Mouse (Mus musculus): ENCODE measurements at regions not wholly inside any gene's neighbourhood (a gene's known extent, or its start where the extent isn't known, plus 50 kb on each side); places are given as distances from the start of the nearest gene placed in this dataset.

DNA sequence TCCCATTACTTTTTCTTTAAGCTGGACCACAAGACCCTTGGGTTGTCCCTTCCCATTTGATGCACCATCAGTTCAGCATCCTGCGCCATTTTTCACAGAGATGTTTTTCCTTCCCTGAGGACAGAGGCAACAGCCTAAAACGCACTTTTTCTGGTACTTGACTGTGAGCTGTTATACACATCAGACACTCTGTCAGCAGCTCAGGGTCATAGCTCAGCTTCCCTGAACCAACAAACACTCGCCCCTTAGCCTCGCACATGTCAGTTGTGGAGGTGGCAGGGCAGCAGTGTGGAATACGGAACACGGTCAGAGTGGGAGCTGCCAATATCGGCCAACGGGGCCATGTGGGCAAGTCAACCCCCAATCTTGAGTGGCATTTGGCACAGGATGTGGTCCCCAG lies 59.1 kb upstream of the Slc35c1 start:
- H3K79me2 ChIP-seq (replicated peaks; ENCODE audit: control insufficient read depth, extremely low read depth, insufficient read depth, poor library complexity, severe bottlenecking) = no peaks in the 10 kb centered on the region
- no peak overlapping the region for H3K9ac ChIP-seq (ENCODE audit: insufficient read depth, low read depth)
- DNase-seq (ENCODE audit: extremely low read depth) = no peak
- H3K36me3 ChIP-seq (replicated peaks in 1 of 2; ENCODE audit: control insufficient read depth in 1 of 2, insufficient read depth in 1 of 2, low read length in 1 of 2) = no peaks in the 10 kb centered on the region
- no peak for TF ChIP-seq ZKSCAN1 (IDR thresholded peaks at IDR 0.05; ENCODE audit: borderline replicate concordance, low read depth, low read length)
- no peak for TF ChIP-seq TBP (conservative IDR thresholded peaks at IDR 0.05; ENCODE audit: low read depth, low read length)
- no peak for TF ChIP-seq CHD2 (IDR thresholded peaks at IDR 0.05; ENCODE audit: low read length)
- TF ChIP-seq JUN (IDR thresholded peaks at IDR 0.05; ENCODE audit: insufficient read depth, low read depth, low read length) = no peak
- TF ChIP-seq MYC (IDR thresholded peaks at IDR 0.05; ENCODE audit: low read depth, low read length) = no peak
- no peak for TF ChIP-seq ZMIZ1 (IDR thresholded peaks at IDR 0.05; ENCODE audit: low read depth, low read length)
- H3K4me3 ChIP-seq (replicated peaks in 1 of 3; ENCODE audit: low read depth in 2 of 3, low read length in 2 of 3, poor library complexity in 1 of 3) = no peak overlapping the region
- dilution Hi-C loops (cut with MboI; ENCODE audit: extremely low pct_ligation_motif_present, extremely low pct_unique_long_range_greater_than_20kb, low sequenced_read_pairs) = no loop called here
- no peak overlapping the region for H3K27ac ChIP-seq (ENCODE audit: insufficient read depth, low read depth)
- H3K4me2 ChIP-seq (ENCODE audit: insufficient read depth, low read depth, poor library complexity, severe bottlenecking) = no peak overlapping the region
- H3K4me1 ChIP-seq (ENCODE audit: control insufficient read depth in 1 of 2, insufficient read depth in 2 of 2) = no peaks in the 10 kb centered on the region
- peaks cover 85% of the 10 kb centered on the region for H3K27me3 ChIP-seq (replicated peaks)
- no peaks in the 10 kb centered on the region for H3K9me3 ChIP-seq (replicated peaks; ENCODE audit: low read length)
- in situ Hi-C loops (cut with MboI; ENCODE audit: low pct_ligation_motif_present, low pct_unique_long_range_greater_than_20kb, low sequenced_read_pairs) = no loop called here

DNA sequence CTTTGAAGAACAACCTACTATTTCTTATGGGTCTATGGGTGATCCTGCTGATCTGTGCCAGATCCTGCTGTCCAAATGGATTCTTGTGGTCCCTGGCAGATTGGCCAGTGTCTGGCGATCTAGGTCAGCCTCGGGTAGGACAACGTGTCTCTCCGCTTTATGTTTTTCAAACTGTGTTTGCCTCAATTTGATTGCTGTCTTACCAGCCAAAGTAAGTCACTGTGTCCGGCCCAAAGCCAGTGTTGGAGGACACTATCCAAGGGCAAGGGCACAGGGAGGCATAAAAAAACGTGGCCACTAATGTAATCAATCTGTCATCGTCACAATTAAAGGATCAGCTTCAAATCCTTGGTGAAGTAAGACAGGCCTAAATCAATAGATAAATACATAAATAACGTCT lies 58.6 kb upstream of the Slc35c1 start:
- dilution Hi-C loops (cut with MboI; ENCODE audit: extremely low pct_ligation_motif_present, extremely low pct_unique_long_range_greater_than_20kb, low sequenced_read_pairs) = no loop called here
- H3K79me2 ChIP-seq (replicated peaks; ENCODE audit: control insufficient read depth, extremely low read depth, insufficient read depth, poor library complexity, severe bottlenecking) = no peaks in the 10 kb centered on the region
- H3K27me3 ChIP-seq (replicated peaks) = peaks cover 83% of the 10 kb centered on the region
- in situ Hi-C loops (cut with MboI; ENCODE audit: low pct_ligation_motif_present, low pct_unique_long_range_greater_than_20kb, low sequenced_read_pairs) = no loop called here
- H3K27ac ChIP-seq (ENCODE audit: insufficient read depth, low read depth) = no peak overlapping the region
- no peak overlapping the region for H3K4me3 ChIP-seq (replicated peaks in 1 of 3; ENCODE audit: low read depth in 2 of 3, low read length in 2 of 3, poor library complexity in 1 of 3)
- H3K4me1 ChIP-seq (ENCODE audit: control insufficient read depth in 1 of 2, insufficient read depth in 2 of 2) = no peaks in the 10 kb centered on the region
- no peaks in the 10 kb centered on the region for H3K9me3 ChIP-seq (replicated peaks; ENCODE audit: low read length)
- H3K9ac ChIP-seq (ENCODE audit: insufficient read depth, low read depth) = no peak overlapping the region
- no peak for DNase-seq (ENCODE audit: extremely low read depth)
- H3K36me3 ChIP-seq (replicated peaks in 1 of 2; ENCODE audit: control insufficient read depth in 1 of 2, insufficient read depth in 1 of 2, low read length in 1 of 2) = no peaks in the 10 kb centered on the region
- no peak overlapping the region for H3K4me2 ChIP-seq (ENCODE audit: insufficient read depth, low read depth, poor library complexity, severe bottlenecking)
- TF ChIP-seq GABPA (IDR thresholded peaks at IDR 0.05; ENCODE audit: insufficient replicate concordance, low read depth, low read length) (no peak), CHD2 (IDR thresholded peaks at IDR 0.05; ENCODE audit: low read length) (no peak), ZC3H11A (IDR thresholded peaks at IDR 0.05; ENCODE audit: low read depth, low read length) (no peak), MAZ (IDR thresholded peaks at IDR 0.05; ENCODE audit: low read depth, low read length) (no peak), SMC3 (IDR thresholded peaks at IDR 0.05; ENCODE audit: low read depth, low read length) (no peak), ZNF384 (IDR thresholded peaks at IDR 0.05; ENCODE audit: low read depth, low read length) (no peak), RCOR1 (conservative IDR thresholded peaks at IDR 0.05; ENCODE audit: low read depth, low read length) (no peak), E2F4 (IDR thresholded peaks at IDR 0.05; ENCODE audit: insufficient replicate concordance, low read depth, low read length) (no peak), NRF1 (IDR thresholded peaks at IDR 0.05; ENCODE audit: low read depth, low read length) (no peak), HCFC1 (IDR thresholded peaks at IDR 0.05; ENCODE audit: low read depth, low read length) (no peak), JUN (IDR thresholded peaks at IDR 0.05; ENCODE audit: insufficient read depth, low read depth, low read length) (no peak), ZMIZ1 (IDR thresholded peaks at IDR 0.05; ENCODE audit: low read depth, low read length) (no peak), POLR2AphosphoS2 (IDR thresholded peaks at IDR 0.05; ENCODE audit: low read depth, low read length) (no peak), TCF12 (IDR thresholded peaks at IDR 0.05; ENCODE audit: low read depth, low read length) (no peak), MYC (IDR thresholded peaks at IDR 0.05; ENCODE audit: low read depth, low read length) (no peak), ELF1 (IDR thresholded peaks at IDR 0.05; ENCODE audit: low read depth, low read length) (no peak)

All from CH12.LX (cell line).